Comparison of ENCODE assay signal across 8 mouse cellular contexts in genomic region chr7:127614091-127614490, GRCm38 (mm10). TPM values are rescaled to one million over a fixed set of nuclear protein-coding genes. Genes with fewer than 3 reads are reported as not detected.
DNase-seq lines count a peak whose midpoint lies in the region; ATAC-seq and TF ChIP-seq lines count a peak whose summit lies in the region.

No protein-coding gene starts in this region.

- WGBS in heart, embryonic 10.5 days = 25% methylated on average over 8 of the region's 8 CpGs
- WGBS in heart, postnatal 0 days = 19% methylated on average over 8 of the region's 8 CpGs
- WGBS in liver, embryonic 15.5 days (ENCODE audit: insufficient replicate concordance) = 35% methylated on average over 8 of the region's 8 CpGs

- TF ChIP-seq CTCF in ES-Bruce4 (IDR thresholded peaks at IDR 0.05; ENCODE audit: low read depth, low read length) = no peak
- TF ChIP-seq CTCF in heart, postnatal 0 days (IDR thresholded peaks at IDR 0.05; ENCODE audit: low read depth) = no peak

- TF ChIP-seq EP300 in ES-Bruce4 (IDR thresholded peaks at IDR 0.05; ENCODE audit: insufficient read depth, low read depth, low read length) = no peak
- TF ChIP-seq EP300 in heart, postnatal 0 days (IDR thresholded peaks at IDR 0.05; ENCODE audit: low read depth) = no peak

- H3K4me1 ChIP-seq in heart, embryonic 10.5 days = peaks cover 23% of the 10 kb centered on the region
- no peaks in the 10 kb centered on the region for H3K4me1 ChIP-seq in ES-Bruce4 (ENCODE audit: control insufficient read depth, insufficient read depth, low read length)
- H3K4me1 ChIP-seq in heart, postnatal 0 days (ENCODE audit: control insufficient read depth, insufficient read depth) = peaks cover 9% of the 10 kb centered on the region
- peaks cover 25% of the 10 kb centered on the region for H3K4me1 ChIP-seq in liver, embryonic 15.5 days (replicated peaks)

- peak overlapping the region; percentile 99 for H3K4me3 ChIP-seq in heart, embryonic 10.5 days
- H3K4me3 ChIP-seq in ES-Bruce4 (ENCODE audit: low read depth, low read length) = peak overlapping the region; percentile 65
- H3K4me3 ChIP-seq in heart, postnatal 0 days (ENCODE audit: low read depth, low read length) = peak overlapping the region; percentile 94
- peak overlapping the region; percentile 73 for H3K4me3 ChIP-seq in liver, embryonic 15.5 days (replicated peaks)

- peaks cover 45% of the 10 kb centered on the region for H3K36me3 ChIP-seq in heart, embryonic 10.5 days
- H3K36me3 ChIP-seq in ES-Bruce4 (ENCODE audit: control insufficient read depth, insufficient read depth, low read length, poor library complexity, severe bottlenecking) = no peaks in the 10 kb centered on the region
- H3K36me3 ChIP-seq in heart, postnatal 0 days (replicated peaks; ENCODE audit: control insufficient read depth, insufficient read depth, low read length) = peaks cover 40% of the 10 kb centered on the region
- peaks cover 34% of the 10 kb centered on the region for H3K36me3 ChIP-seq in liver, embryonic 15.5 days (replicated peaks)

- DNase-seq in heart, embryonic 10.5 days (ENCODE audit: low spot score) = no peak
- no peak for DNase-seq in heart, adult 11 months
- DNase-seq in heart, postnatal 0 days (ENCODE audit: low spot score) = peak; percentile 5
- no peak for DNase-seq in layer of hippocampus, postnatal 10 days (ENCODE audit: low spot score in 2 of 2)
- no peak for DNase-seq in left cerebral cortex, adult 9 months (ENCODE audit: low spot score in 2 of 2)
- DNase-seq in lung, postnatal 36 days = no peak

- peak overlapping the region; percentile 95 for H3K4me2 ChIP-seq in heart, postnatal 0 days (ENCODE audit: low read depth, low read length)
- peak overlapping the region; percentile 95 for H3K4me2 ChIP-seq in liver, embryonic 15.5 days

- no peak for TF ChIP-seq POLR2A in ES-Bruce4 (IDR thresholded peaks at IDR 0.05; ENCODE audit: insufficient read depth, low read length)

- ATAC-seq in heart, postnatal 0 days (ENCODE audit: insufficient read depth, low read depth) = no peak
- peak; percentile 23; the same call in 1 of the 2 replicates for ATAC-seq in liver, embryonic 15.5 days (ENCODE audit: insufficient read depth)

- H3K9me3 ChIP-seq in heart, embryonic 10.5 days = peaks cover 16% of the 10 kb centered on the region
- H3K9me3 ChIP-seq in ES-Bruce4 (replicated peaks; ENCODE audit: control insufficient read depth, insufficient read depth, low read length, poor library complexity, severe bottlenecking) = peaks cover 59% of the 10 kb centered on the region
- no peaks in the 10 kb centered on the region for H3K9me3 ChIP-seq in heart, postnatal 0 days (replicated peaks; ENCODE audit: control insufficient read depth, low read length)
- no peaks in the 10 kb centered on the region for H3K9me3 ChIP-seq in liver, embryonic 15.5 days (replicated peaks)

- H3K27ac ChIP-seq in heart, embryonic 10.5 days = peak overlapping the region; percentile 98
- H3K27ac ChIP-seq in ES-Bruce4 (ENCODE audit: insufficient read depth, low read length) = no peak overlapping the region
- H3K27ac ChIP-seq in heart, postnatal 0 days (ENCODE audit: low read depth) = peak overlapping the region; percentile 96
- H3K27ac ChIP-seq in liver, embryonic 15.5 days (replicated peaks) = no peak overlapping the region

- H3K27me3 ChIP-seq in heart, embryonic 10.5 days (ENCODE audit: insufficient read depth, poor library complexity, severe bottlenecking) = no peaks in the 10 kb centered on the region
- no peaks in the 10 kb centered on the region; the same call in 1 of the 2 replicates for H3K27me3 ChIP-seq in ES-Bruce4 (ENCODE audit: control insufficient read depth, insufficient read depth, low read length, poor library complexity, severe bottlenecking)
- H3K27me3 ChIP-seq in heart, postnatal 0 days (ENCODE audit: control insufficient read depth, insufficient read depth, low read length) = no peaks in the 10 kb centered on the region
- peaks cover 23% of the 10 kb centered on the region for H3K27me3 ChIP-seq in liver, embryonic 15.5 days

- peak overlapping the region; percentile 97 for H3K9ac ChIP-seq in ES-Bruce4 (ENCODE audit: low read depth, poor library complexity, severe bottlenecking)
- H3K9ac ChIP-seq in heart, postnatal 0 days (replicated peaks; ENCODE audit: low read depth, low read length) = peak overlapping the region; percentile 96
- H3K9ac ChIP-seq in liver, embryonic 15.5 days = peak overlapping the region; percentile 72; the same call in 1 of the 2 replicates

RNA-seq across cellular contexts. Expression of gene Zfp629, which starts 1.5 kb away (rescaled TPM):
- polyA plus RNA-seq in heart, embryonic 10.5 days (2016; fragmentation: Nextera tagmentation; extraction: Ambion mirVana) = 13.0 and 13.8 TPM in 2 replicates
- 4.9 and 6.0 TPM in 2 replicates for polyA plus RNA-seq in ES-Bruce4 (2011; ENCODE audit: insufficient read depth, insufficient read length, low read depth, missing spikeins)
- 16.8 and 22.0 TPM in 2 replicates for total RNA-seq in heart, postnatal 0 days (2014; rRNA removed; ENCODE audit: low replicate concordance)
- polyA plus RNA-seq in heart, postnatal 0 days (2015; fragmentation: Nextera tagmentation; extraction: Ambion mirVana) = 6.9 and 11.3 TPM in 2 replicates
- 1.2 and 1.6 TPM in 2 replicates for polyA plus RNA-seq in liver, embryonic 15.5 days (2015; fragmentation: Nextera tagmentation; extraction: Ambion mirVana)
- total RNA-seq in layer of hippocampus, postnatal 10 days (2021) = 10 to 100 TPM; 25.1 to 31.8 TPM

RNA-seq across cellular contexts. Expression of gene Rnf40, which starts 25.5 kb away (rescaled TPM):
- polyA plus RNA-seq in heart, embryonic 10.5 days (2016; fragmentation: Nextera tagmentation; extraction: Ambion mirVana) = 37.5 and 46.3 TPM in 2 replicates
- polyA plus RNA-seq in ES-Bruce4 (2011; ENCODE audit: insufficient read depth, insufficient read length, low read depth, missing spikeins) = 39.4 and 41.6 TPM in 2 replicates
- 20.7 and 26.6 TPM in 2 replicates for total RNA-seq in heart, postnatal 0 days (2014; rRNA removed; ENCODE audit: low replicate concordance)
- 21.3 and 23.1 TPM in 2 replicates for polyA plus RNA-seq in heart, postnatal 0 days (2015; fragmentation: Nextera tagmentation; extraction: Ambion mirVana)
- 18.3 and 19.5 TPM in 2 replicates for polyA plus RNA-seq in liver, embryonic 15.5 days (2015; fragmentation: Nextera tagmentation; extraction: Ambion mirVana)
- 10 to 100 TPM; 70.6 to 71.3 TPM for total RNA-seq in layer of hippocampus, postnatal 10 days (2021)

RNA-seq across cellular contexts. Expression of gene Ccdc189, which starts 25.7 kb away (rescaled TPM):
- 9.5 and 10.2 TPM in 2 replicates for polyA plus RNA-seq in heart, embryonic 10.5 days (2016; fragmentation: Nextera tagmentation; extraction: Ambion mirVana)
- polyA plus RNA-seq in ES-Bruce4 (2011; ENCODE audit: insufficient read depth, insufficient read length, low read depth, missing spikeins) = 3.3 and 4.7 TPM in 2 replicates
- total RNA-seq in heart, postnatal 0 days (2014; rRNA removed; ENCODE audit: low replicate concordance) = 9.9 and 15.0 TPM in 2 replicates
- polyA plus RNA-seq in heart, postnatal 0 days (2015; fragmentation: Nextera tagmentation; extraction: Ambion mirVana) = 16.0 and 17.6 TPM in 2 replicates
- polyA plus RNA-seq in liver, embryonic 15.5 days (2015; fragmentation: Nextera tagmentation; extraction: Ambion mirVana) = 6.4 and 8.3 TPM in 2 replicates
- 10 to 100 TPM; 10.5 to 11.2 TPM for total RNA-seq in layer of hippocampus, postnatal 10 days (2021)

RNA-seq across cellular contexts. Expression of gene Phkg2, which starts 41.0 kb away (rescaled TPM):
- 44.2 and 46.6 TPM in 2 replicates for polyA plus RNA-seq in heart, embryonic 10.5 days (2016; fragmentation: Nextera tagmentation; extraction: Ambion mirVana)
- 38.1 and 44.6 TPM in 2 replicates for polyA plus RNA-seq in ES-Bruce4 (2011; ENCODE audit: insufficient read depth, insufficient read length, low read depth, missing spikeins)
- total RNA-seq in heart, postnatal 0 days (2014; rRNA removed; ENCODE audit: low replicate concordance) = 27.3 and 44.1 TPM in 2 replicates
- 22.2 and 23.1 TPM in 2 replicates for polyA plus RNA-seq in heart, postnatal 0 days (2015; fragmentation: Nextera tagmentation; extraction: Ambion mirVana)
- 20.0 and 24.6 TPM in 2 replicates for polyA plus RNA-seq in liver, embryonic 15.5 days (2015; fragmentation: Nextera tagmentation; extraction: Ambion mirVana)
- 10 to 100 TPM; 69.4 to 76.3 TPM for total RNA-seq in layer of hippocampus, postnatal 10 days (2021)

RNA-seq across cellular contexts. Expression of gene Tmem265, which starts 52.9 kb away (rescaled TPM):
- 4.7 and 5.2 TPM in 2 replicates for polyA plus RNA-seq in heart, embryonic 10.5 days (2016; fragmentation: Nextera tagmentation; extraction: Ambion mirVana)
- 2.9 and 3.2 TPM in 2 replicates for polyA plus RNA-seq in ES-Bruce4 (2011; ENCODE audit: insufficient read depth, insufficient read length, low read depth, missing spikeins)
- not detected in 2 replicates for total RNA-seq in heart, postnatal 0 days (2014; rRNA removed; ENCODE audit: low replicate concordance)
- polyA plus RNA-seq in heart, postnatal 0 days (2015; fragmentation: Nextera tagmentation; extraction: Ambion mirVana) = 2.6 and 3.3 TPM in 2 replicates
- polyA plus RNA-seq in liver, embryonic 15.5 days (2015; fragmentation: Nextera tagmentation; extraction: Ambion mirVana) = 2.6 and 2.7 TPM in 2 replicates
- total RNA-seq in layer of hippocampus, postnatal 10 days (2021) = 1 to 10 TPM in 1 of 2 experiments, under 1 TPM in 1; 0.80 to 2.4 TPM

Comparison
In these comparisons a context has a peak if more than half of its experiments do, and no peak if none do; other contexts are left out.
1. H3K27ac ChIP-seq: peak in heart, embryonic 10.5 days (single experiment) and heart, postnatal 0 days (single experiment); none in ES-Bruce4 (single experiment) and liver, embryonic 15.5 days (single experiment).
2. Peak in every context shown above with its lines, with median percentiles within 50 percentile points of each other: H3K4me3 ChIP-seq and H3K9ac ChIP-seq.